ENCODE assay signal across 11 mouse cellular contexts in genomic region chr10:69720899-69721490, GRCm38 (mm10).
A peak's percentile ranks its signal among the peaks of the same experiment; 100 is the strongest.
DNase-seq lines count a peak whose midpoint lies in the region; ATAC-seq lines count a peak whose summit lies in the region.
"Had no signal": no experiment of that assay in that cellular context is flagged by ENCODE, and none has a peak within 500 bp of the region (broad histone marks: within the 10 kb centered on the region; RNA-seq: fewer than 3 reads in every experiment).

No protein-coding gene starts in this region.

- WGBS in midbrain, embryonic 11.5 days, result 28% methylated on average over 6 of the region's 6 CpGs

- no peaks in the 10 kb centered on the region for H3K4me1 ChIP-seq in megakaryocyte, embryonic 14.5 days
- peaks cover 20% of the 10 kb centered on the region for H3K4me1 ChIP-seq in midbrain, embryonic 11.5 days (ENCODE audit: control insufficient read depth, insufficient read depth, low read length)

- no peak for ATAC-seq in megakaryocyte, adult 5-6 weeks (ENCODE audit: poor library complexity, severe bottlenecking)
- ATAC-seq in midbrain, embryonic 11.5 days (ENCODE audit: low FRiP score), result peak; percentile 44

- H3K27me3 ChIP-seq in megakaryocyte, embryonic 14.5 days (replicated peaks), result no peaks in the 10 kb centered on the region
- no peaks in the 10 kb centered on the region for H3K27me3 ChIP-seq in midbrain, embryonic 11.5 days (ENCODE audit: control insufficient read depth, insufficient read depth, low read length)
- H3K27me3 ChIP-seq: heart, embryonic 15.5 days had no signal

- no peak overlapping the region for H3K4me2 ChIP-seq in midbrain, embryonic 11.5 days
- H3K4me2 ChIP-seq: heart, embryonic 15.5 days had no signal

- H3K9me3 ChIP-seq in megakaryocyte, embryonic 14.5 days, result peaks cover 47% of the 10 kb centered on the region
- H3K9me3 ChIP-seq in midbrain, embryonic 11.5 days (ENCODE audit: control insufficient read depth, low read length), result no peaks in the 10 kb centered on the region
- H3K9me3 ChIP-seq: heart, embryonic 15.5 days had no signal

- H3K4me3 ChIP-seq in megakaryocyte, embryonic 14.5 days (replicated peaks), result peak overlapping the region; percentile 20
- no peak overlapping the region for H3K4me3 ChIP-seq in midbrain, embryonic 11.5 days (ENCODE audit: low read depth, low read length)
- H3K4me3 ChIP-seq: heart, embryonic 15.5 days had no signal

- H3K9ac ChIP-seq in midbrain, embryonic 11.5 days (ENCODE audit: low read length), result 0 out of 2 replicates have a peak overlapping the region, but pooled peaks have one; percentile 33
- H3K9ac ChIP-seq: heart, embryonic 15.5 days; liver, embryonic 14.5 days had no signal

- peak overlapping the region; percentile 54 for H3K27ac ChIP-seq in midbrain, embryonic 11.5 days (ENCODE audit: low read depth, low read length)
- H3K27ac ChIP-seq: heart, embryonic 15.5 days; liver, embryonic 14.5 days had no signal

- no peaks in the 10 kb centered on the region for H3K36me3 ChIP-seq in megakaryocyte, embryonic 14.5 days (replicated peaks; ENCODE audit: low read length)
- no peaks in the 10 kb centered on the region for H3K36me3 ChIP-seq in midbrain, embryonic 11.5 days (ENCODE audit: control insufficient read depth, insufficient read depth, low read length)
- H3K36me3 ChIP-seq: heart, embryonic 15.5 days had no signal

- DNase-seq in cerebellum, postnatal 25 days, result peak; percentile 61 to 64
- no peak for DNase-seq in midbrain, embryonic 11.5 days (ENCODE audit: low spot score, missing footprints)
- peak; percentile 55 for DNase-seq in retina, postnatal 1 day
- DNase-seq in lung, postnatal 36 days, result no peak
- no peak for DNase-seq in lung, postnatal 25 days (ENCODE audit: low spot score)
- DNase-seq: adrenal gland, postnatal 36 days; gastrocnemius, postnatal 36 days had no signal

Comparison
In these comparisons a context has a peak if more than half of its experiments do, and no peak if none do; other contexts are left out.
1. DNase-seq: peak in cerebellum, postnatal 25 days (2 of 2) and retina, postnatal 1 day (single experiment); none in midbrain, embryonic 11.5 days (single experiment), lung, postnatal 36 days (single experiment) and lung, postnatal 25 days (single experiment).